Mouse (Mus musculus): Measurements from ENCODE around the gene Gm49380. TPM values are rescaled to one million over a fixed set of nuclear protein-coding genes. Genes with fewer than 3 reads are reported as not detected.
A peak's percentile ranks its signal among the peaks of the same experiment; 100 is the strongest.

Gene Gm49380
- polyA plus RNA-seq, 1 experiment: 1.6 TPM

DNA sequence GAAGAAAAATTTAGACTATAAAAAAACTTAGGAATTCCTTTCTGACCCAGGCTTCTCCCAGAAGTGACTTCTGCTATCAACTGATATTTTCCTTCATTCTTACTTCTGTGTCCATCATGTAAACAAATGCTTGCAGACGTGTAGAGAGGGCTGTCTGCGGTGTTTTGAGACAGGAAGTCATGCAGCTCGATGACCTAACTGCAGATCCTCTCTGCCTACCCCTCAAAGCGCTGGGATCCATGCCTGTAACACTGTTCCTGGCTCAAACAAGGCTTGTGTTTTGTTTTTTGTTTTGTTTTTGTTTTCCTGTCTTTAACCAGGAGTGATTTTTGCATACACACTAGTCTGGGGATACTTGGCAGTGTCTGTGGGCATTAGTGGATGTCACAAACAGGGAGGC lies 24.5 kb upstream of the Gm49380 start:
- TF ChIP-seq POLR2A (IDR thresholded peaks at IDR 0.05; ENCODE audit: control insufficient read depth, low read depth, low read length) (no peak), CTCF (IDR thresholded peaks at IDR 0.05; ENCODE audit: control insufficient read depth, insufficient read depth, insufficient replicate concordance, low read depth, low read length) (no peak)
- no peaks in the 10 kb centered on the region for H3K27me3 ChIP-seq (ENCODE audit: control insufficient read depth, insufficient read depth, low read length)
- H3K36me3 ChIP-seq (ENCODE audit: control insufficient read depth, insufficient read depth, low read length): no peaks in the 10 kb centered on the region
- H3K4me1 ChIP-seq (ENCODE audit: control insufficient read depth, insufficient read depth, low read length): peaks cover 20% of the 10 kb centered on the region
- no peak overlapping the region for H3K4me3 ChIP-seq (ENCODE audit: control insufficient read depth, low read depth, low read length)
- H3K27ac ChIP-seq (ENCODE audit: control insufficient read depth, insufficient read depth, low read depth, low read length): no peak overlapping the region

DNA sequence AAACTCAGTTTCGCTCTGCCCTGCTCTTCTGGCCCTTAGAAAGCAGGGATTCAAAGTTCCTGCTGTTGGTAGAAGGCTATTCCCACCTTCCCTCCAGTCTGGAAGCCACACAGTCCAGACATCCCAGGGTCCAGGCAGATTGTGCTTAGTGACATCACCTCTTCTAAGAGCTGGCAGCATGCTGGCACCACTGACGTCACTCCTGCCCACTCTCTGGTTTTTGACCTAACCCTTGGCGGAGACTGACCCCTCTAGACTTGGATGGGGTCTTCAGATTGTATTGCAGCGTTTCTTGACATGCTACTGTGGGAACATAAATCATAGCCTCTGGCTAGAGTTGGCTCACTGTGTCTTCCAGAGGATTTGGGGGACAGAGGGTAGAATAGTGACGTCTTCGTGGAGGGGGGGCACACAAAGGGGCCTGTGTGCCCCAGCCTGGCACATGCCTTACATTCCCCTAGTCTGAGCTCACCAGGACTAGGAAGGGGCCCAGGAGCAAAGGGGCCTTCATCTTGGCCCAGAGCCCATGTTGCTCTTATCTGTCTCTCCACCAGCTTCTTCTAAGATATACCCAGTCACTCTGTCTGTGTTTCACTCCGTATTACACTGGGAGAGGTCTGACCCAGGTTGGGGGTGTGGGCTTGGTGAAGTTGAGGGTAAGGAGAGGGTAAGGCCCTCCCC lies 22.6 kb upstream of the Gm49380 start:
- H3K36me3 ChIP-seq (ENCODE audit: control insufficient read depth, insufficient read depth, low read length): no peaks in the 10 kb centered on the region
- H3K4me3 ChIP-seq (ENCODE audit: control insufficient read depth, low read depth, low read length): peak overlapping the region; percentile 86
- H3K4me1 ChIP-seq (ENCODE audit: control insufficient read depth, insufficient read depth, low read length): peaks cover 23% of the 10 kb centered on the region
- peak overlapping the region; percentile 35 for H3K27ac ChIP-seq (ENCODE audit: control insufficient read depth, insufficient read depth, low read depth, low read length)
- TF ChIP-seq CTCF (IDR thresholded peaks at IDR 0.05; ENCODE audit: control insufficient read depth, insufficient read depth, insufficient replicate concordance, low read depth, low read length): no peak
- TF ChIP-seq POLR2A (IDR thresholded peaks at IDR 0.05; ENCODE audit: control insufficient read depth, low read depth, low read length): no peak
- H3K27me3 ChIP-seq (ENCODE audit: control insufficient read depth, insufficient read depth, low read length): no peaks in the 10 kb centered on the region

DNA sequence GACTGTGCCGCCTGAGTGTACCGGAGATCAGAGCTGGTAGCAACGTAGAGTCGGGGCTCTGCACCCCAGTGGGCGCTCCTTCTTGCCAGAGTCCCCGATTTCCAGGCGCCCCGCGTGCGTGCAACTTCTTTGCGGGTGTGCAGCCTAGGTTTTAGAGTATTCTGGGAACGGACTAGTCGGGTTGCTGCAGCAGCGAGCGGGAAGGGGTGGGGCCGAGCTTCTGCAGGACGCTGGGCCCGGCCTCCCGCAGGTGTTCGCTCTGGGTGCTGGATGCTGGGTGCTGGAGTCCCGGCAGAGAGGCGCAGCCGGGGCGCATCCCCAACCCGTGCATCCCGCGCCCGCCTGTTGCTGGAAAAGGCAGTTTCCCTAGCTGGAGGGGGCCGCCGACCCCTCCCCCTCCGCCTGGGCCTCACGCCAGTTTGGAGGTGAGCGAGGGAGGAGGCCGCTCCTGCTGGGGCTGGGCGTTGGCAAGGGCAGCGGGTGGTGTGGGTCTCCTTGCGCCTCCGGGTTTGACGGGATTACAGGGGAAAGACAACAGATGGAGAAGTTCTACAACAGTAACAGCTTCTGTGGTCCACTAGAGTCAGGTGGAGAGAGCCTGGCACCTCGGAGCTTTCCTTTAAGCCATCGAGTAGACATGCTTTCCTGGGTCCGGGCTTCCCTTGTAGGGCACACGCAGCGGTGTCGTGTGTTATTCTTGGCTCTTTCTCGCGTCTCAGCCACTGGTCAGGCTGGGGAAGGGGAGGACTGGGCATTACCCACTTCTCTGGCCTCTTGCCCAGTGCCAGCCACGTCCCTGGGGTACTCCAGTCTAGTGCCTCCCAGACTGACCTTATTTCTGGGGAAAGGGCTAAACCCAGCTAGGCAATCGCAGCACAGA lies 21.8 kb upstream of the Gm49380 start:
- no peaks in the 10 kb centered on the region for H3K36me3 ChIP-seq (ENCODE audit: control insufficient read depth, insufficient read depth, low read length)
- TF ChIP-seq CTCF (IDR thresholded peaks at IDR 0.05; ENCODE audit: control insufficient read depth, insufficient read depth, insufficient replicate concordance, low read depth, low read length) (no peak), POLR2A (IDR thresholded peaks at IDR 0.05; ENCODE audit: control insufficient read depth, low read depth, low read length) (no peak)
- peak overlapping the region; percentile 86 for H3K4me3 ChIP-seq (ENCODE audit: control insufficient read depth, low read depth, low read length)
- H3K27ac ChIP-seq (ENCODE audit: control insufficient read depth, insufficient read depth, low read depth, low read length): peak overlapping the region; percentile 35
- H3K4me1 ChIP-seq (ENCODE audit: control insufficient read depth, insufficient read depth, low read length): peaks cover 29% of the 10 kb centered on the region
- no peaks in the 10 kb centered on the region for H3K27me3 ChIP-seq (ENCODE audit: control insufficient read depth, insufficient read depth, low read length)

GRCm38 (mm10) chr9:44134101-44134850 lies 21.0 kb upstream of the Gm49380 start, which contains the start of gene Mcam:
Gene Mcam (plus strand): TSS chr9:44134469.
- Histone ChIP-seq H3K4me3 (ENCODE audit: control insufficient read depth, low read depth, low read length) (peak within 1 kb of the TSS; percentile 86), H3K27me3 (ENCODE audit: control insufficient read depth, insufficient read depth, low read length) (no peaks in the 10 kb centered on the region), H3K4me1 (ENCODE audit: control insufficient read depth, insufficient read depth, low read length) (peaks cover 36% of the 10 kb centered on the region), H3K27ac (ENCODE audit: control insufficient read depth, insufficient read depth, low read depth, low read length) (peak within 1 kb of the TSS; percentile 56), H3K36me3 (ENCODE audit: control insufficient read depth, insufficient read depth, low read length) (no peaks in the 10 kb centered on the region)
- TF ChIP-seq POLR2A (IDR thresholded peaks at IDR 0.05; ENCODE audit: control insufficient read depth, low read depth, low read length) (peak; percentile 29; the same call in 1 of the 2 replicates), CTCF (IDR thresholded peaks at IDR 0.05; ENCODE audit: control insufficient read depth, insufficient read depth, insufficient replicate concordance, low read depth, low read length) (no peak)

DNA sequence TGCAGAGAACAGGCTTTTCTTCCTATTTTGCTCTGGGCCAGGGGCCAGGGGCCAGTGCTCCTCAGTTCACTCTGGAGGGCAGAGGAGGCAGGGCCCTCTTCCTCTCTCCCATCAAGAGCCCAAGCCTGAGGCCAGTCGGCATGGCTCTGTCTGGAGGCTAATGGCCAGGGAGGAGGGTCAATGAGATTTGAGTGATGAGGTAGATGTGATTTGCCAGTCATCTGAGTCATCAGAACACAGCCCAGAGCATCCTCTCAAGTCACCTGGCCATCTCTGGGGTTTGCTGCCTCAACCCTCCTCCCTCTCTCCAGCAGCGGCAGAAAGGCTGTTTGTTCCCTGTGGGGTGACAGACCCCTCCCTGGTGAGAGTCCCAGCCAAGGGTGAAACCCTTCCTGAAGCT lies 20.0 kb upstream of the Gm49380 start:
- H3K27ac ChIP-seq (ENCODE audit: control insufficient read depth, insufficient read depth, low read depth, low read length): peak overlapping the region; percentile 56; the same call in 1 of the 2 replicates

GRCm38 (mm10) chr9:44132200-44132599 lies 18.9 kb upstream of the Gm49380 start:
- H3K27me3 ChIP-seq (ENCODE audit: control insufficient read depth, insufficient read depth, low read length): no peaks in the 10 kb centered on the region
- no peaks in the 10 kb centered on the region for H3K36me3 ChIP-seq (ENCODE audit: control insufficient read depth, insufficient read depth, low read length)
- H3K4me1 ChIP-seq (ENCODE audit: control insufficient read depth, insufficient read depth, low read length): peaks cover 36% of the 10 kb centered on the region
- H3K27ac ChIP-seq (ENCODE audit: control insufficient read depth, insufficient read depth, low read depth, low read length): no peak overlapping the region
- TF ChIP-seq POLR2A (IDR thresholded peaks at IDR 0.05; ENCODE audit: control insufficient read depth, low read depth, low read length) (no peak), CTCF (IDR thresholded peaks at IDR 0.05; ENCODE audit: control insufficient read depth, insufficient read depth, insufficient replicate concordance, low read depth, low read length) (no peak)
- no peak overlapping the region for H3K4me3 ChIP-seq (ENCODE audit: control insufficient read depth, low read depth, low read length)

More for the DNA sequence above, 20.0 kb upstream of the Gm49380 start:
- no peak overlapping the region for H3K4me3 ChIP-seq (ENCODE audit: control insufficient read depth, low read depth, low read length)
- no peaks in the 10 kb centered on the region for H3K27me3 ChIP-seq (ENCODE audit: control insufficient read depth, insufficient read depth, low read length)
- no peaks in the 10 kb centered on the region for H3K36me3 ChIP-seq (ENCODE audit: control insufficient read depth, insufficient read depth, low read length)
- TF ChIP-seq POLR2A (IDR thresholded peaks at IDR 0.05; ENCODE audit: control insufficient read depth, low read depth, low read length): no peak
- H3K4me1 ChIP-seq (ENCODE audit: control insufficient read depth, insufficient read depth, low read length): peaks cover 36% of the 10 kb centered on the region

GRCm38 (mm10) chr9:44131276-44131590 lies 17.9 kb upstream of the Gm49380 start:
- Histone ChIP-seq H3K27ac (ENCODE audit: control insufficient read depth, insufficient read depth, low read depth, low read length) (no peak overlapping the region), H3K36me3 (ENCODE audit: control insufficient read depth, insufficient read depth, low read length) (no peaks in the 10 kb centered on the region), H3K27me3 (ENCODE audit: control insufficient read depth, insufficient read depth, low read length) (no peaks in the 10 kb centered on the region), H3K4me1 (ENCODE audit: control insufficient read depth, insufficient read depth, low read length) (peaks cover 35% of the 10 kb centered on the region), H3K4me3 (ENCODE audit: control insufficient read depth, low read depth, low read length) (no peak overlapping the region)
- TF ChIP-seq POLR2A (IDR thresholded peaks at IDR 0.05; ENCODE audit: control insufficient read depth, low read depth, low read length) (no peak), CTCF (IDR thresholded peaks at IDR 0.05; ENCODE audit: control insufficient read depth, insufficient read depth, insufficient replicate concordance, low read depth, low read length) (no peak)

Data from testis, adult 2 months (tissue).